Mouse (Mus musculus) liver, embryonic 12.5 days (tissue): ENCODE data around the gene Ppp4r3b. TPM values are rescaled to one million over a fixed set of nuclear protein-coding genes. Genes with fewer than 3 reads are reported as not detected.

Source experiments
- ATAC-seq: fragments of 200-750 bp; cut with Nextera tagmentation; 2 replicates; pipeline ENCODE4 v1.8.0; 2017; ENCODE audit warnings: moderate number of reproducible peaks, mild to moderate bottlenecking, moderate library complexity
- H3K27ac ChIP-seq: fragments of 300-500 bp; sonication (generic); 2 replicates; pipeline ENCODE4 v1.5.1; 2016; ENCODE audit warnings: mild to moderate bottlenecking
- H3K27me3 ChIP-seq: fragments of 300-500 bp; sonication (generic); replicated peaks from 2 replicates; pipeline ENCODE4 v1.6.1; 2016; ENCODE audit warnings: mild to moderate bottlenecking, moderate library complexity
- H3K36me3 ChIP-seq: fragments of 300-500 bp; sonication (generic); 2 replicates; pipeline ENCODE4 v1.6.1; 2016; ENCODE audit warnings: mild to moderate bottlenecking, moderate library complexity
- H3K4me1 ChIP-seq: fragments of 300-500 bp; sonication (generic); 2 replicates; pipeline ENCODE4 v1.6.1; 2016
- H3K4me2 ChIP-seq: fragments of 300-500 bp; sonication (generic); 2 replicates; pipeline ENCODE4 v1.6.1; 2016; ENCODE audit warnings: mild to moderate bottlenecking, moderate library complexity
- H3K4me3 ChIP-seq: fragments of 300-500 bp; sonication (generic); 2 replicates; pipeline ENCODE4 v1.5.1; 2016; ENCODE audit warnings: mild to moderate bottlenecking, moderate library complexity
- H3K9ac ChIP-seq: fragments of 300-500 bp; sonication (generic); 2 replicates; pipeline ENCODE4 v1.6.1; 2016; ENCODE audit warnings: mild to moderate bottlenecking, moderate library complexity
- H3K9me3 ChIP-seq: fragments of 300-500 bp; sonication (generic); replicated peaks from 2 replicates; pipeline ENCODE4 v1.6.1; 2016; ENCODE audit warnings: mild to moderate bottlenecking, moderate library complexity
- WGBS: fragments of 180-500 bp; shearing (Covaris S2); methylation state at CpG from one replicate; pipeline ENCODE4 v1.1.7; 2016; ENCODE audit not compliant: insufficient replicate concordance; 5-methylcytosine and 5-hydroxymethylcytosine counted together
- polyA plus RNA-seq: library from polyadenylated mRNA; unstranded; fragments of >200 nt; fragmentation: Nextera tagmentation; extraction: Ambion mirVana; gene quantifications from 2 replicates; pipeline ENCODE4 v1.2.1, GENCODE M21; 2016

Ppp4r3b gene
- polyA plus RNA-seq, 1 experiment from 2014 or later: 62.2 TPM

DNA sequence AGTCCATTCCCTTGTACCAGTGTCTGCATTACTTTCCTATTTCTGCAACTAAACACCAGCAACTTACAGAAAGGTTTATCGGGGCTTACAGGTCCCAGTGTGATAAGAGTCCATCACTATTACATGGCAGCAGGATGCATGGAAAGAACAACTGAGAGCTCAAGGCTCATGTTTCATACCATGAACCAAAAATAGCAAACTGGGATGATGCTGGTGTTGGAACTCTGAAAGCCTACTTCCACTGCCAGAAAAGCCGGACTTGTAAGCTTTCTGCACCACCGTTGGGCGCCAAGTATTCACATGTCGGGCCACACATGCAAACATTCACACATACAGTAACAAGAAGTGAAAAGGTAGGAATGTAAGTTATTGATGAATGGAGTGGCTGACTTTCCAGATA lies 9.1 kb downstream of the Ppp4r3b start:
- no peaks in the 10 kb centered on the region for H3K27me3 ChIP-seq
- H3K9ac ChIP-seq: no peak overlapping the region
- no peak overlapping the region for H3K27ac ChIP-seq
- H3K4me3 ChIP-seq: no peak overlapping the region
- 90% methylated on average over 5 of the region's 5 CpGs for WGBS
- ATAC-seq: no peak
- no peak overlapping the region for H3K4me2 ChIP-seq
- H3K4me1 ChIP-seq: no peaks in the 10 kb centered on the region
- peaks cover 67% of the 10 kb centered on the region for H3K36me3 ChIP-seq
- H3K9me3 ChIP-seq: no peaks in the 10 kb centered on the region

DNA sequence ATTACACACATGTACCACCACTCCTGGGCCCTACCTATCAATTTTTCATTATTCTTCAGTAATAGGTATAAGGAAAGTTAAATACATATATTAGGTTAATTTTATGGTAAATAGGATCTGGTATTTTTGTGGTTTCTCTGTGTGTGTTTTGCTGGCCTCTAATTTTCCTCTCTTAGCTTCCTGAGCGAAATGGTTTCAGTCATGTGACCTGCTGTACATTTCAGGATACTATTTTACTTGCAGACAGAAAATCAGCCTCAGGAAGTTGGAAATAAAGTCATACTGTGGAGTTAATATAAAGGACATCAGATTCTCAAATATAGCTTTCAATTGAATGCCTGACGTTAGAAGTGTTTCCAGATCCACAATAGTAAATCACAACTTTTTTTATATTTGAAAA lies 16.3 kb downstream of the Ppp4r3b start:
- no peak overlapping the region for H3K4me2 ChIP-seq
- peaks cover 79% of the 10 kb centered on the region for H3K36me3 ChIP-seq
- H3K4me1 ChIP-seq: no peaks in the 10 kb centered on the region
- no peaks in the 10 kb centered on the region for H3K9me3 ChIP-seq
- WGBS: 80% methylated on average over 2 of the region's 2 CpGs
- H3K27me3 ChIP-seq: no peaks in the 10 kb centered on the region
- no peak overlapping the region for H3K27ac ChIP-seq
- no peak overlapping the region for H3K9ac ChIP-seq
- no peak for ATAC-seq
- no peak overlapping the region for H3K4me3 ChIP-seq

GRCm38 (mm10) chr11:29203653-29204052 lies 31.0 kb downstream of the Ppp4r3b start:
- no peak for ATAC-seq
- no peak overlapping the region for H3K9ac ChIP-seq
- no peak overlapping the region for H3K4me2 ChIP-seq
- no peak overlapping the region for H3K27ac ChIP-seq
- H3K4me3 ChIP-seq: no peak overlapping the region
- H3K4me1 ChIP-seq: no peaks in the 10 kb centered on the region
- no peaks in the 10 kb centered on the region for H3K9me3 ChIP-seq
- H3K36me3 ChIP-seq: peaks cover 69% of the 10 kb centered on the region
- WGBS: 76% methylated on average over 5 of the region's 5 CpGs
- no peaks in the 10 kb centered on the region for H3K27me3 ChIP-seq

- H3K9ac ChIP-seq: no peak overlapping the region
- H3K4me1 ChIP-seq: no peaks in the 10 kb centered on the region
- H3K27ac ChIP-seq: no peak overlapping the region
- H3K4me3 ChIP-seq: no peak overlapping the region
- ATAC-seq: no peak
- H3K4me2 ChIP-seq: no peak overlapping the region
- no peaks in the 10 kb centered on the region for H3K27me3 ChIP-seq
- H3K36me3 ChIP-seq: peaks cover 63% of the 10 kb centered on the region
- H3K9me3 ChIP-seq: no peaks in the 10 kb centered on the region
- 91% methylated on average over 2 of the region's 2 CpGs for WGBS
Observed at GRCm38 (mm10) chr11:29209774-29210173, 37.1 kb downstream of the Ppp4r3b start.

DNA sequence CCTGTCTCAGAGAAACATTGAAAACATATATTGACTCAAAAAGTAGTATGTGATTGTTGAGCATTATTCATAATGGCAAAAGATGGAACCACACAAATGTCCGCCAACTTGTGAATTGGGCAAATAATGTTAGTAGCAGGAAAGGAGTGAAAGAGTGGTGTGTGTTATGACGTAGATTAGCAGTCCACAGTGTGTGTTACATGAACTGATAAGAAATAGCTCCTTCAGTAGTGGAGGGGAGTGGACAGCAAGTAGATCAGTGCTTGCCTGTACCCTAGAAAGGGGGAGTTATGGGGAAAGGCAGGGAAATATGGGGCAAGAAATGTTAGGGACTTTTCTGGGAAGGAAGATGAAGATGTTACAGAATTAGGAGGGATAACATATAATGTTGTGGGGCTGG lies 43.5 kb downstream of the Ppp4r3b start:
- Histone ChIP-seq H3K4me1 (peaks cover 14% of the 10 kb centered on the region), H3K4me2 (no peak overlapping the region), H3K9me3 (no peaks in the 10 kb centered on the region), H3K27me3 (no peaks in the 10 kb centered on the region), H3K4me3 (no peak overlapping the region), H3K9ac (no peak overlapping the region), H3K36me3 (peaks cover 82% of the 10 kb centered on the region), H3K27ac (no peak overlapping the region)
- WGBS: 32% methylated on average over 2 of the region's 2 CpGs
- peak; percentile 89 for ATAC-seq

- Histone ChIP-seq H3K27ac (no peak overlapping the region), H3K36me3 (peaks cover 89% of the 10 kb centered on the region)
Observed at GRCm38 (mm10) chr11:29219055-29219454, 46.4 kb downstream of the Ppp4r3b start.

GRCm38 (mm10) chr11:29222310-29222709 lies 49.6 kb downstream of the Ppp4r3b start:
- Histone ChIP-seq H3K4me2 (no peak overlapping the region), H3K36me3 (peaks cover 85% of the 10 kb centered on the region), H3K4me1 (no peaks in the 10 kb centered on the region), H3K9me3 (no peaks in the 10 kb centered on the region), H3K27ac (no peak overlapping the region), H3K4me3 (no peak overlapping the region), H3K27me3 (no peaks in the 10 kb centered on the region), H3K9ac (no peak overlapping the region)
- 38% methylated on average over 5 of the region's 5 CpGs for WGBS
- ATAC-seq: no peak

More at GRCm38 (mm10) chr11:29219055-29219454, 46.4 kb downstream of the Ppp4r3b start:
- ATAC-seq: no peak
- Histone ChIP-seq H3K9ac (no peak overlapping the region), H3K4me1 (peaks cover 14% of the 10 kb centered on the region), H3K4me2 (no peak overlapping the region), H3K9me3 (no peaks in the 10 kb centered on the region), H3K4me3 (no peak overlapping the region), H3K27me3 (no peaks in the 10 kb centered on the region)

DNA sequence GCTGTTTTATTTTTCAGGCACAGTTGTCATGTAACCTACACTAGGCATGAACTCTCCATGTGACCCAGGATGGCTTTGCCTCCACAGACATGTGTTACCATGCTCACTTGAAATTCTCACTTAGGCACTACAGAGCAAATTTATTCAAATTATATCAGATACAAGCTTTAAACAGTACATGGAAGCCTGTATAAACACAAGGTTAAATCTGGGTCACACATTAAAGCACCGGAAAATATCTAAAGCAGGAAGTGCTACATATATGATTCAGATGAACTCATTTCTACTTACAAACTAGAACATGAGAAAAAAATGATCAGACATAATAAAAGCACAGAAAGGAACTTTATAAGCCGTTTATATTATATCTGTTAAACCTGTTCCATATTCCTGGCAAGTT lies 52.1 kb downstream of the Ppp4r3b start:
- peaks cover 90% of the 10 kb centered on the region for H3K36me3 ChIP-seq
- no peak overlapping the region for H3K27ac ChIP-seq
- 84% methylated on average over 2 of the region's 2 CpGs for WGBS

DNA sequence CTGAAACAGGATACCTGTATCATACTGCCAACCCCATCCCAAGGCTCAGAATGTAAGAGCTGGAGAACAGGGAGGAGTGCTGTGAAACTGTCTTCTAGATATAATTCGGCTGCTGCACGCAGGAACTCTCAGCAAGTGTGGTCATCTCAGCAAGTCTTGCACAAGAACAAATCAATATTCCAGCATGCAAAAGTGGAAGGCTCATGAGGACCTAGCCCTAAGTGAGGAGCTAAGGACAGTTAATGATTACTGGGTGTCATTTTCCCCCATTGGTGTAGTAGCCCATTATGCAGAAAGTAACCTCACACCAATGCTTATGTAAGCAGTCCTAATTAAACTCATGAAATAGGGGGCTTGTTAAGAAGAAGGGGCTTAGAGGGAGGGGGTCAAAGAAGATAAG lies 56.3 kb downstream of the Ppp4r3b start:
- H3K9me3 ChIP-seq: no peaks in the 10 kb centered on the region
- H3K9ac ChIP-seq: no peak overlapping the region
- no peak overlapping the region for H3K4me2 ChIP-seq
- H3K27me3 ChIP-seq: no peaks in the 10 kb centered on the region
- peaks cover 84% of the 10 kb centered on the region for H3K36me3 ChIP-seq
- H3K27ac ChIP-seq: no peak overlapping the region
- WGBS: 79% methylated on average over 2 of the region's 2 CpGs
- H3K4me3 ChIP-seq: no peak overlapping the region
- H3K4me1 ChIP-seq: no peaks in the 10 kb centered on the region
- peak; percentile 27; the same call in 1 of the 2 replicates for ATAC-seq

More for the DNA sequence above, 52.1 kb downstream of the Ppp4r3b start:
- Histone ChIP-seq H3K4me3 (no peak overlapping the region), H3K4me2 (no peak overlapping the region), H3K4me1 (no peaks in the 10 kb centered on the region), H3K9me3 (no peaks in the 10 kb centered on the region), H3K27me3 (no peaks in the 10 kb centered on the region), H3K9ac (no peak overlapping the region)
- no peak for ATAC-seq

DNA sequence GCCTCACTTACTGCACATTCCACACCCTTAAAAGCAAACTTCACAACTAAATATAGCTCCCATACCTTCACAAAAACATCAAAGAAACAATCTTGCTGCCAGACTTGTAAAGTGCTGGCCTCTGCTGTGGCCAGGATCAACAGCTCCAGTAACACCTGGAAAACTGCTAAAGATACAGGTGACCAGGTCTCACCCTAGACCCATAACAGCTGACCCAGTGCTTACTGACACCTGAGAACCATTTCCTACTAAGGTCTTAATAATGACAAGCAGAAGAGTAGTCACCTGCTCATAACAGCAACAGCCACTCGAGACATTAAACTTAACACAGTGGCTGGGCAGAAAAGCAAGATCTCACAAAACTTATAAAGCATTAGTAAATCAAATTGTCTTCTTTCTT lies 60.9 kb downstream of the Ppp4r3b start:
- Histone ChIP-seq H3K4me3 (no peak overlapping the region), H3K9me3 (no peaks in the 10 kb centered on the region)
- 89% methylated on average over 1 of the region's 1 CpGs for WGBS

DNA sequence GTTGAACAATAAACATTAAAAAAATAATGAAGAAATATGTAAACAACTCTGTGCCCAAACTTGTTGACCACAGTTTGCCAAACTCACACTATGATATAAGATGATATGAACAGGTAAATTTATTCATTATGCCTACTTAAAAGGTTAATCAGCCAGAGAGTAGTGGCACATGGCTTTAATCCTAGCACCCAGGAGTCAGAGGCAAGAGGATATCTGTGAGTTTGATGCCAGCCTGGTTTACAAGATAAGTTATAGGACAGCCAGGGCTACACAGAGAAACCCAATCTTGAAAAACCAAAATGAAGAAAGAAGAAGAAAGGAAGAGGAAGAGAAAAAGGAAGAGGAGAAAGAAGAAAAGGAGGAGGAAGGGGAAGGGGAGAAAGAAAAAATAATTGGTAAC lies 64.7 kb downstream of the Ppp4r3b start:
- Histone ChIP-seq H3K27ac (no peak overlapping the region), H3K9ac (no peak overlapping the region), H3K4me1 (no peaks in the 10 kb centered on the region), H3K4me2 (no peak overlapping the region), H3K9me3 (no peaks in the 10 kb centered on the region), H3K4me3 (no peak overlapping the region), H3K27me3 (no peaks in the 10 kb centered on the region), H3K36me3 (peaks cover 18% of the 10 kb centered on the region)
- ATAC-seq: no peak; the same call in 1 of the 2 replicates

More for the DNA sequence above, 60.9 kb downstream of the Ppp4r3b start:
- no peak for ATAC-seq
- H3K27ac ChIP-seq: no peak overlapping the region
- H3K9ac ChIP-seq: no peak overlapping the region
- H3K4me2 ChIP-seq: no peak overlapping the region
- H3K27me3 ChIP-seq: no peaks in the 10 kb centered on the region
- H3K36me3 ChIP-seq: peaks cover 49% of the 10 kb centered on the region
- H3K4me1 ChIP-seq: no peaks in the 10 kb centered on the region

GRCm38 (mm10) chr11:29238047-29238446 lies 65.4 kb downstream of the Ppp4r3b start:
- Histone ChIP-seq H3K27me3 (no peaks in the 10 kb centered on the region), H3K9ac (no peak overlapping the region), H3K4me1 (no peaks in the 10 kb centered on the region), H3K4me3 (no peak overlapping the region), H3K4me2 (no peak overlapping the region), H3K9me3 (no peaks in the 10 kb centered on the region), H3K36me3 (peaks cover 18% of the 10 kb centered on the region), H3K27ac (no peak overlapping the region)
- ATAC-seq: no peak

DNA sequence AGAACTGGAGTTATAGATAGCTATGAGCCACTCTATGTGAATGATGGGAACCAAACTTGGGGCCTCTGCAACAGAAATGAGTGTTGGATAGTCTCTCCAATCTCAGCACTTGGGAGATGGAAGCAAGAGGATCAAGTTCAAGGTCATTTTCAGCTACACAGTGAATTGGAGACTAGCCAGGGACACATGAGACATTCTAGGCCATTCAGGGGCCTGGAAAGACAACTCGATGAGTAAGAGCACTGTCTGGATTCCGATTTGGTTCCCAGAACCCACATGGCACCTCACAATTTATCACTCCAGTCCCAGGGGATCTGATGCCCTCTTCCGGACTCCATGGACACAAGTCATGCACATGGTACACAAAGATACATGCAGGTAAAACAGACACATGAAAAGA lies 65.9 kb downstream of the Ppp4r3b start:
- Histone ChIP-seq H3K4me1 (no peaks in the 10 kb centered on the region), H3K4me2 (no peak overlapping the region), H3K27me3 (no peaks in the 10 kb centered on the region), H3K9me3 (no peaks in the 10 kb centered on the region), H3K9ac (no peak overlapping the region), H3K27ac (no peak overlapping the region), H3K4me3 (no peak overlapping the region), H3K36me3 (peaks cover 13% of the 10 kb centered on the region)
- WGBS: 69% methylated on average over 3 of the region's 3 CpGs
- ATAC-seq: no peak
